Comparison of ENCODE assay signal across 19 mouse cellular contexts in genomic region chr11:104614130-104614529, GRCm38 (mm10). TPM values are rescaled to one million over a fixed set of nuclear protein-coding genes. Genes with fewer than 3 reads are reported as not detected.
DNase-seq lines count a peak whose midpoint lies in the region; ATAC-seq lines count a peak whose summit lies in the region.
"Had no signal": no experiment of that assay in that cellular context is flagged by ENCODE, and none has a peak within 500 bp of the region (broad histone marks: within the 10 kb centered on the region; RNA-seq: fewer than 3 reads in every experiment).

No protein-coding gene starts in this region.

- peak; percentile 53 for ATAC-seq in CD4-positive, CD25-positive, alpha-beta regulatory T cell, adult 4 months
- peak; percentile 36 for ATAC-seq in activated CD4-positive, CD25-positive, alpha-beta regulatory T cell, adult 4 months
- ATAC-seq: forebrain, embryonic 16.5 days; intestine, embryonic 16.5 days; midbrain, embryonic 13.5 days had no signal

- H3K9me3 ChIP-seq in megakaryocyte, embryonic 14.5 days: no peaks in the 10 kb centered on the region
- H3K9me3 ChIP-seq: hindbrain, embryonic 10.5 days; limb, embryonic 15.5 days; midbrain, embryonic 13.5 days had no signal

- intact Hi-C loops in left cerebral cortex, postnatal 36 days (cut with DNase I): no loop called here
- intact Hi-C loops in left cerebral cortex, postnatal 14 days (cut with DNase I): no loop called here

- DNase-seq in embryo, embryonic 10 days (ENCODE audit: low spot score): no peak
- DNase-seq in left cerebral cortex, postnatal 36 days (ENCODE audit: low spot score in 2 of 2): no peak
- DNase-seq in left cerebral cortex, postnatal 14 days (ENCODE audit: low spot score in 2 of 2): no peak
- DNase-seq in left cerebral cortex, adult 18-20 months (ENCODE audit: low spot score in 2 of 2): no peak
- DNase-seq: adrenal gland, adult 2 months; cerebellum, postnatal 10 days; heart, adult 11 months; kidney, postnatal 10 days; layer of hippocampus, adult 9-11 months; lung, adult 18-20 months; thymus, adult 2 months had no signal

- H3K36me3 ChIP-seq in megakaryocyte, embryonic 14.5 days (replicated peaks; ENCODE audit: low read length): peaks cover 97% of the 10 kb centered on the region
- H3K36me3 ChIP-seq: hindbrain, embryonic 10.5 days; limb, embryonic 15.5 days; midbrain, embryonic 13.5 days had no signal

- H3K27me3 ChIP-seq in megakaryocyte, embryonic 14.5 days (replicated peaks): no peaks in the 10 kb centered on the region

- H3K4me3 ChIP-seq in megakaryocyte, embryonic 14.5 days (replicated peaks): peak overlapping the region; percentile 86
- H3K4me3 ChIP-seq: hindbrain, embryonic 10.5 days; limb, embryonic 15.5 days; midbrain, embryonic 13.5 days had no signal

- H3K4me1 ChIP-seq in megakaryocyte, embryonic 14.5 days: peaks cover 90% of the 10 kb centered on the region
- H3K4me1 ChIP-seq: limb, embryonic 15.5 days had no signal

RNA-seq across cellular contexts. Expression of gene Itgb3, which starts 6.3 kb away (rescaled TPM):
- polyA plus RNA-seq in CD4-positive, CD25-positive, alpha-beta regulatory T cell, adult 4 months (2017; shearing (Covaris generic)): 10 to 100 TPM; 12.3 to 15.6 TPM
- 10 to 100 TPM; 12.8 to 14.3 TPM for polyA plus RNA-seq in activated CD4-positive, CD25-positive, alpha-beta regulatory T cell, adult 4 months (2017; shearing (Covaris generic))
- polyA plus RNA-seq in megakaryocyte, embryonic 14.5 days (2012; ENCODE audit: insufficient read depth, low replicate concordance): 123 and 181 TPM in 2 replicates
- total RNA-seq in left cerebral cortex, postnatal 36 days (2021): 1 to 10 TPM; 2.9 to 3.1 TPM
- total RNA-seq in left cerebral cortex, postnatal 14 days (2021): 1 to 10 TPM; 4.3 to 4.5 TPM
- total RNA-seq in left cerebral cortex, adult 18-20 months (2021): 1 to 10 TPM; 2.5 to 2.6 TPM
